Mouse (Mus musculus) CH12.LX (cell line): ENCODE results near the gene Zp3r. TPM values are rescaled to one million over a fixed set of nuclear protein-coding genes. Genes with fewer than 3 reads are reported as not detected.

Experiments
- DNase-seq: peaks from one replicate; pipeline ENCODE4 v3.0.0-alpha.2; 2013; ENCODE audit errors: extremely low read depth
- H3K27ac ChIP-seq: 2 replicates; pipeline ENCODE4 v1.5.1; 2012; ENCODE audit warnings: low read depth, mild to moderate bottlenecking, control low read depth, moderate library complexity; ENCODE audit not compliant: insufficient read depth
- H3K27me3 ChIP-seq: replicated peaks from 2 replicates; pipeline ENCODE3; 2012; ENCODE audit warnings: inconsistent platforms
- H3K36me3 ChIP-seq, 2 experiments: replicated peaks in 1 of 2; 2 replicates each; pipeline versions ENCODE3 to v1.6.1; 2012; ENCODE audit warnings: inconsistent platforms in 1 of 2, low read length in 1 of 2, mild to moderate bottlenecking in 1 of 2, mixed read lengths in 1 of 2, moderate library complexity in 1 of 2; ENCODE audit not compliant: control insufficient read depth in 1 of 2, insufficient read depth in 1 of 2
- H3K4me1 ChIP-seq, 2 experiments: 2 replicates each; pipeline ENCODE4 v1.6.1; 2012; ENCODE audit warnings: inconsistent platforms in 1 of 2, moderate library complexity in 1 of 2; ENCODE audit not compliant: insufficient read depth in 2 of 2, control insufficient read depth in 1 of 2
- H3K4me2 ChIP-seq: 2 replicates; pipeline ENCODE4 v1.6.1; 2012; ENCODE audit warnings: low read depth, mild to moderate bottlenecking, control low read depth; ENCODE audit not compliant: poor library complexity, insufficient read depth, severe bottlenecking
- H3K4me3 ChIP-seq, 3 experiments: fragments of 150-350 bp in 1 of 3; sonication (generic) in 1 of 3; replicated peaks in 1 of 3; 2 replicates each; pipeline versions ENCODE3 to v1.5.1; 2011 to 2012; ENCODE audit warnings: low read depth in 2 of 3, low read length in 2 of 3, mild to moderate bottlenecking in 2 of 3, moderate library complexity in 2 of 3, control low read depth in 1 of 3, improper control_type of control experiment in 1 of 3, inconsistent platforms in 1 of 3, mixed read lengths in 1 of 3; ENCODE audit not compliant: poor library complexity in 1 of 3
- H3K79me2 ChIP-seq: replicated peaks from 2 replicates; pipeline ENCODE4 v1.6.1; 2012; ENCODE audit warnings: mild to moderate bottlenecking, moderate library complexity; ENCODE audit not compliant: control insufficient read depth, poor library complexity, insufficient read depth, severe bottlenecking; ENCODE audit errors: extremely low read depth
- H3K9ac ChIP-seq: 2 replicates; pipeline ENCODE4 v1.6.1; 2012; ENCODE audit warnings: low read depth, mild to moderate bottlenecking, control low read depth, moderate library complexity; ENCODE audit not compliant: insufficient read depth
- H3K9me3 ChIP-seq: replicated peaks from 2 replicates; pipeline ENCODE3; 2012; ENCODE audit warnings: low read length, inconsistent platforms, mixed read lengths
- BHLHE40 ChIP-seq: IDR thresholded peaks from 2 replicates; pipeline ENCODE4 v1.6.1; 2011; ENCODE audit warnings: mild to moderate bottlenecking, low read depth, low read length, improper control_type of control experiment
- CHD2 ChIP-seq: IDR thresholded peaks from 2 replicates; pipeline ENCODE4 v1.6.1; 2011; ENCODE audit warnings: low read length, improper control_type of control experiment
- CTCF ChIP-seq, 2 experiments: IDR thresholded peaks in 1 of 2; conservative IDR thresholded peaks in 1 of 2; 2 replicates each; pipeline ENCODE4 v1.5.1; 2011 to 2012; ENCODE audit warnings: low read depth in 2 of 2, low read length in 2 of 2, improper control_type of control experiment in 1 of 2, inconsistent platforms in 1 of 2, mild to moderate bottlenecking in 1 of 2, moderate library complexity in 1 of 2
- ELF1 ChIP-seq: IDR thresholded peaks from 2 replicates; pipeline ENCODE4 v1.6.1; 2014; ENCODE audit warnings: low read depth, mild to moderate bottlenecking, inconsistent platforms, low read length, improper control_type of control experiment
- ETS1 ChIP-seq: conservative IDR thresholded peaks from 2 replicates; pipeline ENCODE4 v1.6.1; 2012; ENCODE audit warnings: low read depth, mild to moderate bottlenecking, inconsistent platforms, low read length, improper control_type of control experiment, moderate library complexity
- JUN ChIP-seq: IDR thresholded peaks from 2 replicates; pipeline ENCODE4 v1.6.1; 2011; ENCODE audit warnings: low read depth, mild to moderate bottlenecking, low read length, improper control_type of control experiment, moderate library complexity; ENCODE audit not compliant: insufficient read depth
- JUND ChIP-seq: conservative IDR thresholded peaks from 2 replicates; pipeline ENCODE4 v1.6.1; 2011; ENCODE audit warnings: low read depth, low read length, improper control_type of control experiment
- MAX ChIP-seq: IDR thresholded peaks from 2 replicates; pipeline ENCODE4 v1.6.1; 2011; ENCODE audit warnings: low read length, improper control_type of control experiment
- MAZ ChIP-seq: IDR thresholded peaks from 2 replicates; pipeline ENCODE4 v1.6.1; 2012; ENCODE audit warnings: low read depth, mild to moderate bottlenecking, inconsistent platforms, low read length, improper control_type of control experiment, moderate library complexity
- MEF2A ChIP-seq: IDR thresholded peaks from 2 replicates; pipeline ENCODE4 v1.6.1; 2014; ENCODE audit warnings: low read depth, mild to moderate bottlenecking, inconsistent platforms, low read length, improper control_type of control experiment, borderline replicate concordance
- MXI1 ChIP-seq: IDR thresholded peaks from 2 replicates; pipeline ENCODE4 v1.6.1; 2011; ENCODE audit warnings: mild to moderate bottlenecking, low read depth, low read length, improper control_type of control experiment
- MYC ChIP-seq: IDR thresholded peaks from 2 replicates; pipeline ENCODE4 v1.6.1; 2011; ENCODE audit warnings: low read depth, mild to moderate bottlenecking, improper control_type of control experiment, low read length
- PAX5 ChIP-seq: IDR thresholded peaks from 2 replicates; pipeline ENCODE4 v1.6.1; 2012; ENCODE audit warnings: low read length, inconsistent platforms, mixed read lengths
- POLR2A ChIP-seq: IDR thresholded peaks from 2 replicates; pipeline ENCODE4 v1.6.1; 2011; ENCODE audit warnings: low read depth, mild to moderate bottlenecking, improper control_type of control experiment, low read length
- RAD21 ChIP-seq: IDR thresholded peaks from 2 replicates; pipeline ENCODE4 v1.6.1; 2011; ENCODE audit warnings: low read depth, mild to moderate bottlenecking, low read length, improper control_type of control experiment, moderate library complexity
- TBP ChIP-seq: conservative IDR thresholded peaks from 2 replicates; pipeline ENCODE4 v1.6.1; 2011; ENCODE audit warnings: low read depth, low read length, improper control_type of control experiment
- TCF12 ChIP-seq: IDR thresholded peaks from 2 replicates; pipeline ENCODE4 v1.6.1; 2014; ENCODE audit warnings: low read depth, mild to moderate bottlenecking, inconsistent platforms, low read length, improper control_type of control experiment
- UBTF ChIP-seq: IDR thresholded peaks from 2 replicates; pipeline ENCODE4 v1.6.1; 2012; ENCODE audit warnings: low read depth, mild to moderate bottlenecking, inconsistent platforms, low read length, improper control_type of control experiment, moderate library complexity
- USF2 ChIP-seq: conservative IDR thresholded peaks from 2 replicates; pipeline ENCODE4 v1.6.1; 2011; ENCODE audit warnings: low read depth, low read length, improper control_type of control experiment
- ZC3H11A ChIP-seq: IDR thresholded peaks from 2 replicates; pipeline ENCODE4 v1.6.1; 2012; ENCODE audit warnings: low read depth, mild to moderate bottlenecking, inconsistent platforms, low read length, improper control_type of control experiment
- ZKSCAN1 ChIP-seq: IDR thresholded peaks from 2 replicates; pipeline ENCODE4 v1.6.1; 2012; ENCODE audit warnings: low read depth, inconsistent platforms, low read length, improper control_type of control experiment, borderline replicate concordance
- ZMIZ1 ChIP-seq: IDR thresholded peaks from 2 replicates; pipeline ENCODE4 v1.6.1; 2012; ENCODE audit warnings: low read depth, mild to moderate bottlenecking, inconsistent platforms, low read length, improper control_type of control experiment
- dilution Hi-C: fragments of 300-500 bp; cut with MboI; formaldehyde crosslinking; loops from 2 replicates; pipeline ENCODE4 v1.14.3; 2020; ENCODE audit warnings: low sequenced_read_pairs; ENCODE audit not compliant: extremely low pct_unique_long_range_greater_than_20kb, extremely low pct_ligation_motif_present
- in situ Hi-C: fragments of 300-500 bp; cut with MboI; formaldehyde crosslinking; loops from 3 replicates; pipeline ENCODE4 v1.14.3; 2019; ENCODE audit warnings: low sequenced_read_pairs, low pct_ligation_motif_present, low pct_unique_long_range_greater_than_20kb, mixed read lengths
- polyA plus RNA-seq: library from polyadenylated mRNA; unstranded; fragments of >175 nt; gene quantifications from 2 replicates; pipeline ENCODE4 v1.2.1, GENCODE M21; 2012; ENCODE audit warnings: low read depth; ENCODE audit not compliant: insufficient read length
- total RNA-seq, 2 experiments: library from RNA; depleted of rRNA; stranded (reverse); fragments of 300-350 nt in 1 of 2; fragments of >200 nt in 1 of 2; gene quantifications; 2 replicates each; pipeline ENCODE4 v1.2.3; 2012 to 2014

The Zp3r gene
- total and polyA plus RNA-seq, 3 experiments: not detected

- TF ChIP-seq ELF1 (no peak), BHLHE40 (no peak), UBTF (no peak), POLR2A (no peak), JUN (no peak), ZMIZ1 (no peak), MAZ (no peak), MYC (no peak), ETS1 (no peak), CTCF (conservative IDR thresholded peaks at IDR 0.05 in 1 of 2, IDR thresholded peaks at IDR 0.05 in 1 of 2; ENCODE audit: low read depth in 2 of 2, low read length in 2 of 2) (no peak), MEF2A (no peak), PAX5 (no peak), ZC3H11A (no peak), TCF12 (no peak), MAX (no peak), TBP (no peak), CHD2 (no peak)
- no peaks in the 10 kb centered on the region for H3K36me3 ChIP-seq
- H3K79me2 ChIP-seq: no peaks in the 10 kb centered on the region
- dilution Hi-C loops (no loop called here), in situ Hi-C loops (no loop called here)
- H3K27me3 ChIP-seq: no peaks in the 10 kb centered on the region
- no peak overlapping the region for H3K27ac ChIP-seq
- H3K4me2 ChIP-seq: no peak overlapping the region
- no peak overlapping the region for H3K9ac ChIP-seq
- no peak for DNase-seq
- H3K9me3 ChIP-seq: no peaks in the 10 kb centered on the region
- no peaks in the 10 kb centered on the region for H3K4me1 ChIP-seq
- no peak overlapping the region for H3K4me3 ChIP-seq
Observed at GRCm38 (mm10) chr1:130588659-130589058, 40.8 kb downstream of the Zp3r start.

- Histone ChIP-seq H3K79me2 (no peaks in the 10 kb centered on the region), H3K9me3 (no peaks in the 10 kb centered on the region), H3K4me3 (no peak overlapping the region), H3K4me2 (no peak overlapping the region), H3K4me1 (no peaks in the 10 kb centered on the region; a peak in 1 of 4 replicates), H3K9ac (no peak overlapping the region), H3K27me3 (no peaks in the 10 kb centered on the region), H3K27ac (no peak overlapping the region), H3K36me3 (no peaks in the 10 kb centered on the region)
- dilution Hi-C loops: no loop called here
- DNase-seq: no peak
- TF ChIP-seq ZKSCAN1: no peak
- no peak for TF ChIP-seq MXI1
- TF ChIP-seq MEF2A: no peak
- no peak for TF ChIP-seq MAZ
- no peak for TF ChIP-seq USF2
- no peak for TF ChIP-seq ETS1
- TF ChIP-seq JUND: no peak
- no peak for TF ChIP-seq ZMIZ1
- no peak for TF ChIP-seq RAD21
- TF ChIP-seq CHD2: no peak
- in situ Hi-C loops: loop anchor here (10.0 kb wide), 1 partner anchor 58 kb away; no protein-coding TSS in a partner anchor
Observed at GRCm38 (mm10) chr1:130576389-130576788, 53.0 kb downstream of the Zp3r start.
